Mouse (Mus musculus) liver, postnatal 0 days (tissue): ENCODE data around the gene Gm595. TPM values are rescaled to one million over a fixed set of nuclear protein-coding genes. Genes with fewer than 3 reads are reported as not detected.
A peak's percentile ranks its signal among the peaks of the same experiment; 100 is the strongest.

ENCODE experiments used
- ATAC-seq: fragments of 200-750 bp; cut with Nextera tagmentation; 2 replicates; pipeline ENCODE4 v1.8.0; 2017; ENCODE audit warnings: mild to moderate bottlenecking, moderate library complexity
- DNase-seq: peaks from one replicate; pipeline ENCODE4 v3.0.0-alpha.2; 2016
- H3K27ac ChIP-seq: fragments of 300-500 bp; sonication (generic); 2 replicates; pipeline ENCODE4 v1.5.1; 2014; ENCODE audit warnings: antibody characterized with exemption, moderate library complexity, mild to moderate bottlenecking, low read depth
- H3K27me3 ChIP-seq: fragments of 300-500 bp; sonication (generic); 2 replicates; pipeline ENCODE4 v1.6.1; 2014; ENCODE audit warnings: low read length, control low read depth, mixed read lengths; ENCODE audit not compliant: insufficient read depth
- H3K36me3 ChIP-seq: fragments of 300-500 bp; sonication (generic); replicated peaks from 2 replicates; pipeline ENCODE4 v1.6.1; 2014; ENCODE audit warnings: mild to moderate bottlenecking, control low read depth, low read length, moderate library complexity, mixed read lengths; ENCODE audit not compliant: insufficient read depth
- H3K4me1 ChIP-seq: fragments of 300-500 bp; sonication (generic); 2 replicates; pipeline ENCODE4 v1.6.1; 2014; ENCODE audit warnings: antibody characterized with exemption, mild to moderate bottlenecking, control low read depth; ENCODE audit not compliant: insufficient read depth
- H3K4me2 ChIP-seq: fragments of 300-500 bp; sonication (generic); 2 replicates; pipeline ENCODE4 v1.6.1; 2014; ENCODE audit warnings: low read depth, mild to moderate bottlenecking, low read length, moderate library complexity, mixed read lengths
- H3K4me3 ChIP-seq: fragments of 300-500 bp; sonication (generic); 2 replicates; pipeline ENCODE4 v1.5.1; 2014; ENCODE audit warnings: low read depth, low read length
- H3K9ac ChIP-seq: fragments of 300-500 bp; sonication (generic); replicated peaks from 2 replicates; pipeline ENCODE4 v1.6.1; 2014; ENCODE audit warnings: mild to moderate bottlenecking, moderate library complexity
- H3K9me3 ChIP-seq: fragments of 300-500 bp; sonication (generic); 2 replicates; pipeline ENCODE4 v1.6.1; 2016; ENCODE audit warnings: mild to moderate bottlenecking, control low read depth, low read length, mixed read lengths
- CTCF ChIP-seq: sonication (generic); IDR thresholded peaks from 2 replicates; pipeline ENCODE4 v1.5.1; 2016; ENCODE audit warnings: antibody characterized with exemption, low read depth
- EP300 ChIP-seq: IDR thresholded peaks from 2 replicates; pipeline ENCODE4 v1.6.1; 2016; ENCODE audit warnings: antibody characterized with exemption, low read depth, mild to moderate bottlenecking
- WGBS: fragments of 180-500 bp; shearing (Covaris S2); extraction: QIAGEN DNeasy Blood & Tissue Kit; methylation state at CpG from one replicate; pipeline ENCODE4 v1.1.7; 2014; ENCODE audit not compliant: insufficient replicate concordance; 5-methylcytosine and 5-hydroxymethylcytosine counted together
- polyA plus RNA-seq: library from polyadenylated mRNA; unstranded; fragments of >200 nt; fragmentation: Nextera tagmentation; extraction: Ambion mirVana; gene quantifications from 2 replicates; pipeline ENCODE4 v1.2.1, GENCODE M21; 2015

Gene Gm595
- 0.06 TPM in 1 of 2 replicates, not detected in the other for polyA plus RNA-seq

- H3K4me3 ChIP-seq = no peak within 1 kb of the TSS
- WGBS = 90% methylated on average over 13 of the region's 13 CpGs
- H3K27ac ChIP-seq = no peak within 1 kb of the TSS
- H3K36me3 ChIP-seq = no peaks in the 10 kb centered on the region
- H3K27me3 ChIP-seq = no peaks in the 10 kb centered on the region
- DNase-seq (no peak), ATAC-seq (no peak)
- H3K4me2 ChIP-seq = no peak within 1 kb of the TSS
- no peak within 1 kb of the TSS for H3K9ac ChIP-seq
- H3K4me1 ChIP-seq = no peaks in the 10 kb centered on the region
- TF ChIP-seq CTCF (no peak), EP300 (no peak)
- H3K9me3 ChIP-seq = no peaks in the 10 kb centered on the region
Measured at GRCm38 (mm10) chrX:48877613-48878012, at the start of gene Gm595. TSS of gene Gm595 (minus strand) at chrX:48877713.

GRCm38 (mm10) chrX:48908421-48908820 is 30.9 kb upstream of the Gm595 start:
- no peaks in the 10 kb centered on the region for H3K27me3 ChIP-seq
- WGBS = 82% methylated on average over 4 of the region's 4 CpGs
- no peak overlapping the region for H3K9ac ChIP-seq
- H3K27ac ChIP-seq = no peak overlapping the region
- H3K4me3 ChIP-seq = no peak overlapping the region
- H3K4me1 ChIP-seq = no peaks in the 10 kb centered on the region
- no peak for DNase-seq
- no peak overlapping the region for H3K4me2 ChIP-seq
- TF ChIP-seq EP300 (no peak), CTCF (no peak)
- H3K36me3 ChIP-seq = no peaks in the 10 kb centered on the region
- no peaks in the 10 kb centered on the region for H3K9me3 ChIP-seq
- ATAC-seq = no peak

GRCm38 (mm10) chrX:48903744-48904143 is 26.2 kb upstream of the Gm595 start:
- no peak overlapping the region for H3K4me2 ChIP-seq
- 72% methylated on average over 3 of the region's 3 CpGs for WGBS
- no peaks in the 10 kb centered on the region for H3K27me3 ChIP-seq
- H3K36me3 ChIP-seq = no peaks in the 10 kb centered on the region
- no peaks in the 10 kb centered on the region for H3K9me3 ChIP-seq
- H3K4me3 ChIP-seq = no peak overlapping the region
- H3K4me1 ChIP-seq = no peaks in the 10 kb centered on the region
- H3K9ac ChIP-seq = no peak overlapping the region
- DNase-seq (no peak), ATAC-seq (no peak)
- TF ChIP-seq CTCF (peak; percentile 44), EP300 (no peak)
- H3K27ac ChIP-seq = no peak overlapping the region

GRCm38 (mm10) chrX:48899555-48899954 is 22.0 kb upstream of the Gm595 start:
- H3K36me3 ChIP-seq = no peaks in the 10 kb centered on the region
- 51% methylated on average over 5 of the region's 5 CpGs for WGBS
- peak; percentile 65 for TF ChIP-seq CTCF
- TF ChIP-seq EP300 = no peak
- H3K9me3 ChIP-seq = no peaks in the 10 kb centered on the region
- ATAC-seq = no peak
- no peak overlapping the region for H3K27ac ChIP-seq
- no peak overlapping the region for H3K4me2 ChIP-seq
- no peaks in the 10 kb centered on the region for H3K4me1 ChIP-seq
- no peak overlapping the region for H3K9ac ChIP-seq
- peak; percentile 15 for DNase-seq
- no peak overlapping the region for H3K4me3 ChIP-seq
- H3K27me3 ChIP-seq = no peaks in the 10 kb centered on the region

GRCm38 (mm10) chrX:48896803-48897202 is 19.3 kb upstream of the Gm595 start:
- TF ChIP-seq EP300 (no peak), CTCF (no peak)

GRCm38 (mm10) chrX:48893946-48894345 is 16.4 kb upstream of the Gm595 start:
- DNase-seq (no peak), ATAC-seq (no peak)
- TF ChIP-seq EP300 (no peak), CTCF (no peak)
- Histone ChIP-seq H3K4me3 (no peak overlapping the region), H3K27ac (no peak overlapping the region), H3K9me3 (no peaks in the 10 kb centered on the region), H3K4me2 (no peak overlapping the region), H3K27me3 (no peaks in the 10 kb centered on the region), H3K4me1 (no peaks in the 10 kb centered on the region), H3K36me3 (no peaks in the 10 kb centered on the region), H3K9ac (no peak overlapping the region)
- WGBS = 76% methylated on average over 3 of the region's 3 CpGs

More at GRCm38 (mm10) chrX:48896803-48897202, 19.3 kb upstream of the Gm595 start:
- Histone ChIP-seq H3K9me3 (no peaks in the 10 kb centered on the region), H3K27ac (no peak overlapping the region), H3K4me1 (no peaks in the 10 kb centered on the region), H3K36me3 (no peaks in the 10 kb centered on the region), H3K4me2 (no peak overlapping the region), H3K4me3 (no peak overlapping the region), H3K27me3 (no peaks in the 10 kb centered on the region), H3K9ac (no peak overlapping the region)
- ATAC-seq = no peak
- DNase-seq = no peak
- 40% methylated on average over 6 of the region's 6 CpGs for WGBS

GRCm38 (mm10) chrX:48890259-48890658 is 12.7 kb upstream of the Gm595 start:
- WGBS = 78% methylated on average over 9 of the region's 9 CpGs
- no peaks in the 10 kb centered on the region for H3K9me3 ChIP-seq

More at GRCm38 (mm10) chrX:48890259-48890658, 12.7 kb upstream of the Gm595 start:
- Histone ChIP-seq H3K9ac (no peak overlapping the region), H3K36me3 (no peaks in the 10 kb centered on the region), H3K27me3 (no peaks in the 10 kb centered on the region), H3K4me2 (no peak overlapping the region), H3K4me1 (no peaks in the 10 kb centered on the region), H3K27ac (no peak overlapping the region), H3K4me3 (no peak overlapping the region)
- ATAC-seq (no peak), DNase-seq (no peak)
- TF ChIP-seq CTCF (no peak), EP300 (no peak)
